Mouse (Mus musculus): ENCODE measurements around the gene Syt11.
"Not testable (repeated sequence)": the region's sequence is repeated elsewhere in the genome, so short reads cannot be mapped to it uniquely, and the experiment has no call there.

The Syt11 gene

DNA sequence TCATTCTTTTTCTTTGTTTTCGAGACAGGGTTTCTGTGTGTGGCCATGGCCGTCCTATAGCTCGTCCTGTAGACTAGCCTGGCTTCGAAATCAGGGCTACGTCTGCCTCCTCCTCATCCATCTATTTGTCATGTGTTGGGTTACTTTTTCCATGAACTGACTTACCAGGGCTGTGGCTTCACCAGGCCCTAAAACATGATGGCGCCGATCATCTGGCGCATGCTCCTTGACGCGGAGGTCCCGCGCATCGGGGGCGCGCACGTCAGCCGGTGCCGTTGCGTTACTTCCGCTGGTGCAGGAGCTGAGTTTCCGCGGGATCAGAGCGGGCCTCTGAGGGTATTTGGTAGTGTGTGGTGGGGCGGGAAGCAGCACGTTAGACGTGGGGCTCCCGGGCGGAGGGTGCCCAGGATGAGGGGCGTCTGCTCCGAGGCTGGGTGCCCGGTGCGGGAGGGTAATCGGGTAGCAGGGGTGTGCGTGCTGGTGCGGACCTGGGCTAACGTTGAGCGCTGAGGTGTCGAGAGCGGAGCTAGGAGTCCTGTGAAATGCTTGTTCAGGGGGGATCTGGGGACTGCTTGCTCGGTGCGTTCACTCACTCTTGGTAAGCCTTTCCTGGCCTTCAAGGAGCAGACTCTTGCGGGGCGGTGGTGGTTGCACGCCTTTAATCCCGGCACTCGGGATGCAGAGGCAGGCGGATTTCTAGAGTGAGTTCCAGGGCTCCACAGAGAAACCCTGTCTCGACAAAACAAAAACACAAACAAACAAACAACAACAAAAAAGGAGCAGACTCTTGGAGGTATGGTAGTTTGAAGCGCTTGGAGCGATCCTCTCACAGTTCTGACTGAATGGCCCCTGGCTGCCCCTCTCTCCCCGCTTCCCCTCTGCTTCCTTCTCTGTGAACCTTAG is at the start of gene Syt11:
Syt11 (minus strand) TSS at position 226 of the 903 bp plus-strand sequence.
- peak; percentile 36 for DNase-seq (ENCODE audit: low spot score)

DNA sequence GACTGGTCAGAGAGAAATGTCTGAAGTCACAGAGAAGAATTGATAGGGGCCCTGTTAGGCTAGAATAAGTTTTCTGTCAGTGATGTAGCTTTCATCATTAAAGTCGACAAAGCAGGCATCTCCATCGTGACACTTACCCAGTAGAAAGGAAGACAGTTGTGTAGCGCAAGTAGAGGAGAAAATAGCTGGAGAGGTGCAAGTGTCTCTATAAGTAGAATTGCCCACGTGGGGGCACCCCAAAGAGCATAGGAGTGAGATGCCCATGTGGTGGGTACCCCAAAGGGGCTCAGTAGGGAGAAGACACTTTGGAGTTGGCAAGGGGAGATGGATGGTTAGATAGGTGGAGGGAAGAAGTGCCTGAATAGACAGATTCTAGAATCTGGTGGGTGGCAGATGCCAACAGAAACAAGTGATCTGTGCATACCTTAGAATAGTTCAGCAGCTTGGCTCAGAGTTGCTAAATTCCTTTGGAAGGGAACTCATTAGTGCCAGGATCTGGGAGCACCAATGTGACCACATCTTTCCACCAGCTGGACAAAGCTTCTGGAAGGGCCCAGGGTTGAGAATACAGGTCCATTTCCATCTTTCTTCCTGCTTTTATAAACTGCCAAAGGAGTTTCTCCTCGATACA is 29.1 kb upstream of the Syt11 start:
- DNase-seq (ENCODE audit: low spot score) = no peak

GRCm38 (mm10) chr3:88797507-88797906 is 22.5 kb upstream of the Syt11 start:
- DNase-seq (ENCODE audit: low spot score) = peak; percentile 5

DNA sequence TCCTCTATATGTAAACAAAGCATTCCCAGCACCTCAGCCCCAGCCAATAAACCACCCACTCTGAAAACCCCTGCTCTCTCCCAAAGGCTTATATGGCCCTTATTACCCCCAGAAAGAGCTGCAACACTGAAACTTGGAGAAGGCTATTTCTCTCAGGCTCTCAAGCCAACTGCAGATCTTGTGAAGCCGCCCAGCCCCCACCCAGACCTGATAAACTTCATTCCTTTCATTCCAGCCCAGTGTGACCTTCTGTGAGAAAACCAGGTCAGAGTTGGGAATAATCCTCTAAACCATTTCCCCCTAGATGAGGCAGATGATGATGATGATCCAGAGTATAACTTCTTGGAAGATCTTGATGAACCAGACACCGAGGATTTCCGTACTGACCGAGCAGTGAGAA is 13.1 kb upstream of the Syt11 start:
- not testable (repeated sequence) for DNase-seq (ENCODE audit: low spot score)

GRCm38 (mm10) chr3:88786805-88787204 is 11.8 kb upstream of the Syt11 start:
- DNase-seq (ENCODE audit: low spot score) = not testable (repeated sequence)

- DNase-seq (ENCODE audit: low spot score) = not testable (repeated sequence)
These were observed 11.4 kb upstream of the Syt11 start for GRCm38 (mm10) chr3:88786323-88786722.

DNA sequence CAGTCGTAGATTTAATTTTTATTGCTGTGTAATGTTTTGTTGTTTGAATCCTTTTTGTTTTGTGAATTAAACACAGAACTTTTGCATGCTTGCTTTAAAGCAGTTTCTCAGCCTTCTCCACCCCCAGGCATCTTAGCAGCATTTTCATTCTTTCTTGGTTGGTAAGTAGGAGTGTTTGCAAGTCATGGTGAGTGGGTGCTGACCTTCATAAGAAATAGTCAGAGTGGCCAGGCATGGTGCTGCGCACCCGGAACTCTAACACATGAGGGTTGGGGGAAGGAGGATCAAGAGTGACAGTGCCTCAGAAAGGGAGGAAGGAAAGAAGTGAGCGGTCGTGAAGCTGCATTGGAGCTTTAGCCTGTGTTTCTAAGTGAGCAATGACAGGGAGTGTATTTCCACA is 9.9 kb upstream of the Syt11 start:
- DNase-seq (ENCODE audit: low spot score) = no peak

GRCm38 (mm10) chr3:88773163-88773562 is 1.8 kb downstream of the Syt11 start:
- not testable (repeated sequence) for DNase-seq (ENCODE audit: low spot score)

DNA sequence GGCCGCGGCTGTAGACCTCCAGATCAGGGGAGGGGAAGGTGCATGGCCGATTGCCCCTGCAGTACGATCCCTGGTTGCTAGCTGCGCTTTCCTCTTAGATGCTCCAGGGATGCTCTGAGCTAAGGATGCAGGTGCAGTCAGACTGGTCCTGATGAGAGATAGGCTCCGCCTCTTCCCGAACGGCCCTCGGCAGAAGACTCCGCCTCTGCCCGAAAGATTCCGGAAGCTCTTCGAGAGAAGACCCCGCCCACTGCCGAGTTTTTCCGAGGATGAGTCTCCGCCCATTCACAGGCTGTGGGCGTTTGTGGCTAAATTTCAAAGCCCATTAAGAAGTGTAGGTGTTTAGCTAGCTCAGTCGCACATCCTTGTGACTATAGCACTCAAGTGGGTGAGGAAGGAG is 2.6 kb downstream of the Syt11 start:
- DNase-seq (ENCODE audit: low spot score) = peak; percentile 86

GRCm38 (mm10) chr3:88771941-88772280 is 3.1 kb downstream of the Syt11 start:
- DNase-seq (ENCODE audit: low spot score) = not testable (repeated sequence)

- peak; percentile 87 for DNase-seq (ENCODE audit: low spot score)
These were observed 3.6 kb downstream of the Syt11 start for GRCm38 (mm10) chr3:88771189-88771940.

DNA sequence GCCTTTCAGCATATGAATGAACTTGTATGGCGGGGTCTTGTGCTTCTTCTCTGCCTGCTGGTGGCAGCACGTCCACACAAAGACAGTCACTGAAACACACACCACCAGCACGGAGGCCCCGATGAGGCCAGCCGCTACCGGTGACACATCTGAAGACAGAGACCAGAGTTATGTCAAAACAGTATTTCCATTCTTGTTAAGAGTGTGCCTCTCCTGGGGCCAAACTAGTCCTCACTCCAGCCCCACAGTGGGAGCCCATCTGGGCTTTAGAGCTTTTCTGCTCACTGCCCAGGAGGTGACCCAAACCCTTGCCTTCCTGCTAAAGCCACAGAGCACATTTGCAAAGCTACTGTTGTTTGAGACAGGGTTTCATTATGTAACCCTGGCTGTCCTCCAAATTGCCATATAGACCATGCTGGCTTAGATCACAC is 12.5 kb downstream of the Syt11 start:
- DNase-seq (ENCODE audit: low spot score) = no peak

GRCm38 (mm10) chr3:88761619-88762018 is 13.3 kb downstream of the Syt11 start:
- DNase-seq (ENCODE audit: low spot score) = no peak

DNA sequence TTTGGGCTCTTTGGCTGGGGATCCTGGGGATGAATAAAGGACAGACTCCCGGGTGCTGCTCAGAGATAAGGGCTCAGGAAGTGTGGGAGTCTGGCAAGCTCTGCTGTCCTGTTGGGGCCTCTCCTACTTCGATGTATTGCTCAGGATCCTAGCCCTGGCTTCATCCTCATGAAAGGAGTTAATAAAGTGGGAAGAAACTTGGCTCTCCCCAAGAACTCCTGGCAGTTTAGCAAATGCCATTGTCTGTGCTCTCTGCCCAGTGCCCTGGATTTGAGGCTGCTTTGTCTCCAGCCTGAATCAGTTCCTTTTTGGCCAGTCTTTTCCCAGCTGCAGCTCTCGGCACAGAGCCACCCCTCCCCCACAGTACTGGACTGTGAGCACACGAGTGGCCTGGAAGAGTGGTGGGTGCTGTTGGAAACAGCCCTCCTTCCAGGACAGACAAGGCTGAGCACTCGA is 16.9 kb downstream of the Syt11 start:
- DNase-seq (ENCODE audit: low spot score) = peak; percentile 72

GRCm38 (mm10) chr3:88756276-88756675 is 18.7 kb downstream of the Syt11 start:
- no peak for DNase-seq (ENCODE audit: low spot score)

- DNase-seq (ENCODE audit: low spot score) = no peak
These were observed 19.4 kb downstream of the Syt11 start for GRCm38 (mm10) chr3:88755541-88755940.

GRCm38 (mm10) chr3:88754283-88754682 is 20.7 kb downstream of the Syt11 start:
- no peak for DNase-seq (ENCODE audit: low spot score)

DNA sequence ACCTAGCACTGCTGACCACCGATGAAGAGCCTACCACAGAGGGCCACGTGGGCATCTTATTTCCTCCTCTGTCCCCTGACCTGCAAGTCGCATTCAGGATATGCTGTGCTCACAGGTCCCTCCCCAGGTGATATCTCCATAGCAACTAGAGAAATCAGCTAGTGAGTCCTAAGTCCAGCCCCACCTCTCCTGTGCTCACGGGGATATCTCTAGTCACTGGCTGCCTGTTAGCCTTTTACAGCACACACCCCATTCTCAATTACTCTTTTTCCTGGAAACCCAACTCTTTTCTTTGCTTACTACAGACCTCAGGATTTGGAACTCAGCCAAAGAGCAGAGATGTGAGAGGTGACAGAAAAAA is 28.1 kb downstream of the Syt11 start:
- DNase-seq (ENCODE audit: low spot score) = no peak

DNA sequence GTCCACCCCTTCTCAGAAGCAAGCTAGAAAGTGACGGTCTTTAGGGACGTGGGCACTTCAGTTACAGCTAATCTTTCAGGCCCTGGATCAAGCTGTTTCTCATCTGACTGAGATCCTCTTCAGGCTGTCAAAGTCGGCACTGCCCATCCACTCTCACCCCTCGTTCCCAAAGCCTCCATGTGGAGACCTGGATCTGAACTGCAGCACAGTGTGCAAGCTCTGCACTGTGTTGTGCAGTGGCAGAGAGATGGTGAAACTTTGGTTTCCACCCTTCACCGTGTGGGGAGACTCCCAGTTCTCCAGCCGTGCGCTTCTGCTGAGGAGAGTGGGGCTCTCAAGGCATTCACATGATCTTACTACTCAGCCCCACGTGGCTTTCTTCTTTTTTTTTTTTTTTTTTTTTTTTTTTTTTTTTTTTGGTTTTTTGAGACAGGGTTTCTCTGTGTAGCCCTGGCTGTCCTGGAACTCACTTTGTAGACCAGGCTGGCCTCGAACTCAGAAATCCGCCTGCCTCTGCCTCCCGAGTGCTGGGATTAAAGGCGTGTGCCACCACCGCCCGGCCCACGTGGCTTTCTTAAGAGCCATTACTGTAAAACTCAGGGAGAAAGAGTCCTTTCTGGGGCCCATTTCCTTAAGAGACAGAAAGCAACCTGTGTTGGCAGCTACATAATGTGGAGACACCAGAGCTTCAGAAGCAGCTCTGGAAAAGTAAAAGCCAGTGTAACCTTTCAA is 28.7 kb downstream of the Syt11 start:
- no peak for DNase-seq (ENCODE audit: low spot score)

GRCm38 (mm10) chr3:88745534-88745933 is 29.4 kb downstream of the Syt11 start:
- no peak for DNase-seq (ENCODE audit: low spot score)

DNA sequence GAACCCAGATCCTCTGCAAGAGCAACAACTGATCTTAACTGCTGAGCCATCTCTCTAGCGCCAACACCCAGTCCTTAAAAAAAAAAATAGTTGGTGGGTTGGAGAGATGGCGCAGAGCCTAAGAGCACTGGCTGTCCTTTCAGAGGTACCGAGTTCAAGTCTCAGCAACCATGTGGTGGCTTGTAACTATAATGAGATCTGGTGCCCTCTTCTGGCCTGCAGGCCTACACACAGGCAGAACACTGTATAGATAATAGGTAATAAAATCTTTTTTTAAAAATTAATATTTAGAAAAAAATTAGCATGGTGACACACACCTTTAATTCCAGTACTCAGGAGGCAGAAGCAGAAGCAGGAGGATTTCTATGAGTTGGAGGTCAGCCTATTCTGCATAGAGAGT is 34.8 kb downstream of the Syt11 start:
- DNase-seq (ENCODE audit: low spot score) = no peak

GRCm38 (mm10) chr3:88738641-88739040 is 36.3 kb downstream of the Syt11 start:
- no peak for DNase-seq (ENCODE audit: low spot score)
